Comparison of ENCODE assay signal across 8 mouse cellular contexts in genomic region chr17:47139171-47139617, GRCm38 (mm10).
DNase-seq lines count a peak whose midpoint lies in the region; ATAC-seq and TF ChIP-seq lines count a peak whose summit lies in the region.

No protein-coding gene starts in this region.

- 1% methylated on average over 27 of the region's 27 CpGs for WGBS in kidney, postnatal 0 days
- under 1% methylated on average over 27 of the region's 27 CpGs for WGBS in intestine, embryonic 14.5 days
- 1% methylated on average over 27 of the region's 27 CpGs for WGBS in midbrain, embryonic 16.5 days

- peaks cover 13% of the 10 kb centered on the region for H3K4me1 ChIP-seq in kidney, postnatal 0 days (replicated peaks; ENCODE audit: insufficient read depth, low read length)
- H3K4me1 ChIP-seq in embryonic fibroblast, embryonic 13.5 days (ENCODE audit: control insufficient read depth, insufficient read depth, low read length), result 0 out of 2 replicates have a peak, but pooled peaks cover 3% of the 10 kb centered on the region
- peaks cover 24% of the 10 kb centered on the region for H3K4me1 ChIP-seq in intestine, embryonic 14.5 days (replicated peaks; ENCODE audit: control insufficient read depth, insufficient read depth, low read length)
- peaks cover 25% of the 10 kb centered on the region for H3K4me1 ChIP-seq in midbrain, embryonic 16.5 days (ENCODE audit: control insufficient read depth, insufficient read depth, low read length)

- peak overlapping the region; percentile 38 for H3K27ac ChIP-seq in kidney, postnatal 0 days
- H3K27ac ChIP-seq in embryonic fibroblast, embryonic 13.5 days (ENCODE audit: insufficient read depth, low read length), result no peak overlapping the region
- peak overlapping the region; percentile 99 for H3K27ac ChIP-seq in intestine, embryonic 14.5 days (ENCODE audit: low read depth)
- peak overlapping the region; percentile 97 for H3K27ac ChIP-seq in midbrain, embryonic 16.5 days (ENCODE audit: low read length)

- peak overlapping the region; percentile 82 for H3K4me2 ChIP-seq in kidney, postnatal 0 days (ENCODE audit: low read length)
- H3K4me2 ChIP-seq in intestine, embryonic 14.5 days (ENCODE audit: low read length), result peak overlapping the region; percentile 94
- peak overlapping the region; percentile 82 for H3K4me2 ChIP-seq in midbrain, embryonic 16.5 days (ENCODE audit: low read length)

- H3K9ac ChIP-seq in kidney, postnatal 0 days (ENCODE audit: low read depth, low read length), result 0 out of 2 replicates have a peak overlapping the region, but pooled peaks have one; percentile 40
- H3K9ac ChIP-seq in intestine, embryonic 14.5 days (ENCODE audit: low read length), result peak overlapping the region; percentile 53
- peak overlapping the region; percentile 76 for H3K9ac ChIP-seq in midbrain, embryonic 16.5 days (ENCODE audit: low read depth, low read length)

- TF ChIP-seq POLR2A in embryonic fibroblast, embryonic 13.5 days (IDR thresholded peaks at IDR 0.05; ENCODE audit: low read depth, low read length), result no peak; the same call in 1 of the 2 replicates

- DNase-seq in kidney, postnatal 0 days (ENCODE audit: low spot score), result peak; percentile 54
- DNase-seq in kidney, adult 9 months, result no peak
- DNase-seq in ZHBTc4 (ENCODE audit: low read depth, low spot score), result peak; percentile 42
- DNase-seq in intestine, embryonic 14.5 days (ENCODE audit: low spot score), result peak; percentile 77
- DNase-seq in thymus, postnatal 36 days, result peak; percentile 43 to 55
- DNase-seq in ovary, adult 18-20 months (ENCODE audit: low spot score), result no peak

- H3K4me3 ChIP-seq in kidney, postnatal 0 days (replicated peaks; ENCODE audit: low read depth, low read length), result peak overlapping the region; percentile 74
- peak overlapping the region; percentile 19 for H3K4me3 ChIP-seq in embryonic fibroblast, embryonic 13.5 days (ENCODE audit: insufficient read depth, low read length)
- peak overlapping the region; percentile 55 for H3K4me3 ChIP-seq in intestine, embryonic 14.5 days (ENCODE audit: low read depth, low read length)
- peak overlapping the region; percentile 51 for H3K4me3 ChIP-seq in midbrain, embryonic 16.5 days (ENCODE audit: low read depth, low read length)

- no peaks in the 10 kb centered on the region for H3K27me3 ChIP-seq in kidney, postnatal 0 days (ENCODE audit: insufficient read depth, low read length)
- H3K27me3 ChIP-seq in intestine, embryonic 14.5 days (replicated peaks; ENCODE audit: control insufficient read depth, insufficient read depth, low read length), result no peaks in the 10 kb centered on the region
- no peaks in the 10 kb centered on the region for H3K27me3 ChIP-seq in midbrain, embryonic 16.5 days (ENCODE audit: control insufficient read depth, insufficient read depth, low read depth, low read length)

- H3K36me3 ChIP-seq in kidney, postnatal 0 days (ENCODE audit: insufficient read depth, low read length), result no peaks in the 10 kb centered on the region
- H3K36me3 ChIP-seq in intestine, embryonic 14.5 days (ENCODE audit: control insufficient read depth, insufficient read depth, low read length), result no peaks in the 10 kb centered on the region
- no peaks in the 10 kb centered on the region for H3K36me3 ChIP-seq in midbrain, embryonic 16.5 days (ENCODE audit: control insufficient read depth, insufficient read depth, low read length)

- no peaks in the 10 kb centered on the region for H3K9me3 ChIP-seq in kidney, postnatal 0 days (replicated peaks; ENCODE audit: low read length)
- H3K9me3 ChIP-seq in intestine, embryonic 14.5 days (ENCODE audit: control insufficient read depth, low read length), result no peaks in the 10 kb centered on the region
- no peaks in the 10 kb centered on the region for H3K9me3 ChIP-seq in midbrain, embryonic 16.5 days (replicated peaks; ENCODE audit: control insufficient read depth, low read length, poor library complexity, severe bottlenecking)

- TF ChIP-seq CTCF in kidney, postnatal 0 days (IDR thresholded peaks at IDR 0.05; ENCODE audit: low read depth), result no peak
- no peak for TF ChIP-seq CTCF in embryonic fibroblast, embryonic 13.5 days (IDR thresholded peaks at IDR 0.05; ENCODE audit: borderline replicate concordance, insufficient read depth, low read length)

- ATAC-seq in kidney, postnatal 0 days (replicated peaks; ENCODE audit: low FRiP score, low read depth), result no peak
- ATAC-seq in intestine, embryonic 14.5 days (replicated peaks; ENCODE audit: low FRiP score, low TSS enrichment, low read depth), result no peak
- peak; percentile 2; the same call in 1 of the 2 replicates for ATAC-seq in midbrain, embryonic 16.5 days

Comparison
In these comparisons a context has a peak if more than half of its experiments do, and no peak if none do; other contexts are left out.
1. DNase-seq: peak in kidney, postnatal 0 days (single experiment), ZHBTc4 (single experiment), intestine, embryonic 14.5 days (single experiment) and thymus, postnatal 36 days (2 of 2); none in kidney, adult 9 months (single experiment) and ovary, adult 18-20 months (single experiment).
2. H3K4me3 ChIP-seq: peak in every context shown above with its lines; median percentile 74 in kidney, postnatal 0 days; 55 in intestine, embryonic 14.5 days; 51 in midbrain, embryonic 16.5 days; 19 in embryonic fibroblast, embryonic 13.5 days.
3. Peak in every context shown above with its lines, with median percentiles within 50 percentile points of each other: H3K4me2 ChIP-seq and H3K9ac ChIP-seq.